Mouse (Mus musculus) liver, embryonic 14.5 days (tissue): ENCODE measurements around the gene Hic1.
A peak's percentile ranks its signal among the peaks of the same experiment; 100 is the strongest.

Source experiments
- CTCF ChIP-seq: IDR thresholded peaks from 2 replicates; pipeline ENCODE4 v1.5.1; 2016; ENCODE audit warnings: antibody characterized with exemption, low read depth, control low read depth
- EP300 ChIP-seq: IDR thresholded peaks from 2 replicates; pipeline ENCODE4 v1.6.1; 2016; ENCODE audit warnings: antibody characterized with exemption, low read depth

- peak; percentile 43; the same call in 1 of the 2 replicates for TF ChIP-seq CTCF
- TF ChIP-seq EP300 = no peak
Observed at GRCm38 (mm10) chr11:75164750-75165149, 4.6 kb downstream of the Hic1 start.
